Mouse (Mus musculus): Measurements from ENCODE around the gene Gal3st1. TPM values are rescaled to one million over a fixed set of nuclear protein-coding genes. Genes with fewer than 3 reads are reported as not detected.
"Not testable (repeated sequence)": the region's sequence is repeated elsewhere in the genome, so short reads cannot be mapped to it uniquely, and the experiment has no call there.

Gene Gal3st1
- total RNA-seq, 2 experiments from 2014 or later: 0.22 TPM; not detected in 1

DNA sequence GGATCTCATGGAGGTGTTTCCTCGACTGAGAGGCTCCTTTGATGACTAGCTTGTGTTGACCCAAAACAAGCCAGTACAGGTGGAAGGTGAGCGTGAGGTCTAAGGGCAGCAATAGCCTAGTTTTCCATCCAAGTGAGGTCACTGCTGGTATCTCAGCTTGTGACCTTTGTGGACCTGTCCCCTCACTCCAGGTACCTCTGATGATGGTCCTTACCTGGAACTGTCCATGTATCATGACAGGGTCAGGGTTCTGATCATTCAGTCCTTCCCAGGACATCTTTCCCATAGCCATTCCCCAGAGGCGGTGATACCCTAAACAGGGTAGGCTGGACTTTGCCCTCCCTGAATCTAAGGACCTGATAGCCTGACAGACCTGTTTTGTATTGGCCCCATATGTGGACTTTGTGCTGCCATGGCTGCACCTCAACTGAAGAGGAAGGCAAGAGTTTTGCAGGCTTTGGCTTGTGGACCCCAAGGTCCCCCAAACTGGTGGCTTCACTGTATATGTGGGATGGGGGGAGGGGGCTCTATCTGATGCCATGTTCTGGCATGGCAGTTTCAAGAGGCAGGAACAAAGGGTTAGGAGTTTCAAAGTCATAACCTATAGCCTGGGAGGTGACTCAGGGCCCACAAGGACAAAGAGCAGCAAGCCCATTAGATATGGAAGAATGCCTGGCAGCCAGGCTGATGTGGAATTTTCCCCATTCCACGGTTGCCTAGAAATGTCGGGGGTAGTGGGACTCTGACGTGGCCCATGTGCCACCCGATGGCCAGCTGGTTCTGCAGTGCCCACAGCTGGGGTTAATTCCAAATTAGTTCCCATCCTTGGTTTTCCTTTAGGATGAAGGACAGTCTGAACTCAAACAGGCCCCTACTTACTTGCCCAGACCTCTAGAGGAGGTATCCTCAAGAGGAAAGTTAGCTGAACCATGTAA is 894 bp upstream of the Gal3st1 start:
- ATAC-seq (ENCODE audit: poor library complexity, severe bottlenecking): no peak

- no peak for ATAC-seq (ENCODE audit: poor library complexity, severe bottlenecking)
These were observed 668 bp downstream of the Gal3st1 start for GRCm38 (mm10) chr11:3983863-3984745.

DNA sequence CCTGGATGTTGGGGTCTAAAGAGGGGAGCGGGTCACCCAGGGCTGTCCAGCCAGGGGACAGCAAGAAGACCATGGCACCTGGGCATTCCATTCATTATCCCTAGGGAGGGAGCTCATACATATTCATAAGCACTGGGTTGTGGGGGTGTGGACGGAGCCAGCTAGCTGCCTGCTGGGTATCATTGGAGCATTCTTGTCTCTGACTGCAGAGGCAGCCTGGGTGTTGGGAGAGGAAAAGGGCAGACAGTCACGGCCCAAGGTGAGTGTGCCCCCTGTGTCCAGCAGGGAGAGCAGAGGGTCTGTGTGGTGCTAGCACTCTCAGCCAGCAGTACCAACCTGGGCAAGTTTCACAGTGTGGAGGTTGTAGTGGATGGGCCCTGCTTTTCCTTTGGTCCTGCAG is 6.3 kb downstream of the Gal3st1 start:
- no peak for ATAC-seq (ENCODE audit: poor library complexity, severe bottlenecking)

DNA sequence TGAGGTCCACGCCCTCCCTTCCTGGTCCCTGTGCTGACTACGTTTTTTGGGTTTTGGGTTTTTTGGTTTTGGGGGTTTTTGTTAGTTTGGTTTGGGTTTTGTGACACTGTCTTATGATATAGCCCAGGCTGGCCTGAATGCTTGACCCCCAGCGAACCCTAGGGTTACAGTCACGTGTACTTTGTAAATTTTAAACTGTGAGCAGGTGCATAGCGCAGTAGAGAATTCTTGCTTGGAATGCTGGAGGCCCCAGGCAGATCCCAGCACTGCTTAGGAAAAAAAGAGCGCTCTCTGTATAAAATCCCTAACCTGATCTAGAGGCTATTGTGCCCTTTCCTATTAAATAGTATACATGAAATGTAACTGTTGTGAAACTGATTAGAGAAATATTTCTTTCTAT is 9.7 kb downstream of the Gal3st1 start:
- no peak for ATAC-seq (ENCODE audit: poor library complexity, severe bottlenecking)

DNA sequence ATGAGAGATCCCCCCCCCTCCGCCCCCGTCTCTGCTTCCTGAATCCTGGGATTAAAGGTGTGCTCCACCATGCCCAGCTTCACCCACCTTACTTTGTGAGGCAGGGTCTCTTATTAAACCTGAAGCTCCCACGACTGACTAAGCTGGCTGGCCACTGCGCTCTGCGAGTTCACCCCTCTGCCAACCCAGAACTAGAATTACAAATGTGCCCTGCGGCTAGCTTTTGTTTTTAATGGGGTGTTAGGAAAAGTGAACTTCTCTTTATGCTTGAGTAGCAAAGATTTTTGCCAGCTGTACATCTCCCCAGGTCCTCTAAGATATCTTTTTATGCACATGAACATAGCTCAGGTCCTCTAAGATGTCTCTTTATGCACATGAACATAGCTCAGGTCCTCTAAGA is 10.5 kb downstream of the Gal3st1 start:
- ATAC-seq (ENCODE audit: poor library complexity, severe bottlenecking): no peak

GRCm38 (mm10) chr11:3995511-3995910 is 12.1 kb downstream of the Gal3st1 start:
- no peak for ATAC-seq (ENCODE audit: poor library complexity, severe bottlenecking)

DNA sequence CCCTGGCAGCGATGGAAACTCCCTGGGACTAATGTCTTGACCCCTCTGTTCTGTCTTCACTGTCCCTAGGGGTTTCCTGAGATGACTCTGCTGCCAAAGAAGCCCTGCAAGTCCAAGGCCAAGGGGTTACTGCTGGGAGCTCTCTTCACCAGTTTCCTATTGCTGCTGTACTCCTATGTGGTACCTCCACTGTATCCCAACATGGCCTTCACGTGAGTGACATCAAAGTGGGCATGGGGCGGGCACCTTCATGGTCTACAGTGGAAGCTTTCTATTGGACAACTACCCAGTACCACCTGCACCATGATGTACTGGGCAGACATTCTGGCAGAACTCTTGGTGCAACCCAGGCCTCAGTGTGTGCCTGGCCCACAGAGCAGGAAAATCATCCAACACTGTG is 13.4 kb downstream of the Gal3st1 start:
- ATAC-seq (ENCODE audit: poor library complexity, severe bottlenecking): no peak

- ATAC-seq (ENCODE audit: poor library complexity, severe bottlenecking): peak; percentile 93
These were observed 14.7 kb downstream of the Gal3st1 start for GRCm38 (mm10) chr11:3997978-3998720.

DNA sequence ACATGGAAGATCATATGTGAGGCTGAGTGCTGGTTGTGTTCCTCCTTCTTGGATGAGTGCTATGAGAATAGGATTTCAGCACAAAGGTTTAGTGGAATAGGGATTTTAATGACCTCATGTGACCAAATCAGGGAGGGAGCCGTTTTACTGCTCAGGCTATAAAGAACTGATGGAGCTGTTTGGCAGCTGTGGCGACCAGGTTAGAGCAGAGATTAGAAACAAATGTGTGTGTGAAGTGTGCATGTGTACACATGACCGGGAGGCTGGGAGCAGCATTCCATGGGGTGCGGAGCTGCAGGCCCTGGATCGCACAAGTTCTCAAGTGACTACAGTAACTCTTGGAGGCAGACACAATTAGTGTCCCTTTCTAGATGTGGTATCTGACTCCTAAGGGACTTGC is 16.1 kb downstream of the Gal3st1 start:
- no peak for ATAC-seq (ENCODE audit: poor library complexity, severe bottlenecking)

GRCm38 (mm10) chr11:4001603-4002002 is 18.2 kb downstream of the Gal3st1 start:
- peak; percentile 77 for ATAC-seq (ENCODE audit: poor library complexity, severe bottlenecking)

DNA sequence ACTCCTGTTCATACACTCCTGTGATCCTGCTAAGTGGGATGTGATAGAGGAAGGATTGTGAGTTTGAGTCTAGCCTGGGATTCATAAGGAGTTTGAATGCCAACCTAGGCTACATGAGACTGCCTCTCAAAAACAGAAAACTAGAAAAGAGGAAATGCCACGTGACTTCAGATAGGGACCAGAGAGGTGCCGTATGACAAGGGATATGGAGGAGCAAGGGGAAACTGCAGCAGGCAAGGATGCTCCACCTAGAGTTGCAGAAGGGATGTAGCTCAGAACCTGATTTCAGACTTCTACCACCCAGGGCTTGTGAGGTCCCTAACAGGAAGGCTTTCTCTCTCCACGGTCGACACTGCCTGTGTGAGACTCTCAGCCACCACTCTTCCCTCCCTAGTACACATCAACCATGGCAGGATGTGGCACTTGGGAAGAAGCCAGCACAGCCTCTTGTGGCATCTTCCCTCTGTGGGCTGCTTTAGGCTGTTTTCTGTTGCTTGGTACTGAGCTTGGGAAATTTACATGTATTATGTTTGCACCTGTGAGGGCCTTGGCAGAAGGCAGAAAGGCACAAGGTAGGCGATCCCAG is 21.9 kb downstream of the Gal3st1 start:
- no peak for ATAC-seq (ENCODE audit: poor library complexity, severe bottlenecking)

DNA sequence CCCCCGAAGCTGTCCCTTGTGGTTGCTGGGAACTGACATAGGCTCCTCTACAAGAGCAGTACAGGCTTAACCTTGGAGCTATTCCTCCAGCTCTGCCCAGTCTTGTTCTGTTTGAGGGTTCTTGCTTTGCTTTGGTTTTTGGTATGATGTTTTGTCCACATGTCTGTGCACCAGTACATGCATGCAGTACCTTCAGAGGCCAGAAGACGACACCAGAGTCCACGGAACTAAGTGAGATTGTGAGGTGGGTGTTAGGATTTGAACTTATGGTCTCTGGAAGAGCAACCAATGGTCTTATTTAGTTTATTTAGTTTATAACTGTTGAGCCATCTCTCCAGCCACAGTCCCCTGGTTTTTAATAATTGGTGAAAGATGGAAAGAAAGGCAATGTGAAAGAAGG is 23.0 kb downstream of the Gal3st1 start:
- no peak for ATAC-seq (ENCODE audit: poor library complexity, severe bottlenecking)

GRCm38 (mm10) chr11:4012616-4013015 is 29.2 kb downstream of the Gal3st1 start:
- ATAC-seq (ENCODE audit: poor library complexity, severe bottlenecking): no peak

DNA sequence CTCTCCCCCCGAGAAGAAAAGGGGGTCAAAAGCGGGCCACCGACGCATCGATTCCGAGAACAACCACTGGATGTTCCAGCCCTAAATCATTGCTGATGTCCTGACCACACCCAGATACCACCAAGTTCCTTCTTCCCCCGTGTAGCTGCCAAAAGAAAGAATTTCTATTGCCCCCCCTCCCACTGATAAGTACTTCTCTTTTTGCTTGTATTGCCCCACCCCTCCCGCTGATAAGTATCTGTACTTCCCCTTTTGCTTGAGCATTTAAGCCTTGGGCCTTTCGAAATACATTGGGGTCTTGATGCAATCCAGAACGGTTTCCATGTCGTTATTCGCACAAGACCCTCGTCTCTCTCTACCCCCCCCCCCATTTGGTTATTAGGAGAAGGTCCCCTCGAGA is 32.4 kb downstream of the Gal3st1 start:
- ATAC-seq (ENCODE audit: poor library complexity, severe bottlenecking): not testable (repeated sequence)

- not testable (repeated sequence) for ATAC-seq (ENCODE audit: poor library complexity, severe bottlenecking)
These were observed 38.7 kb downstream of the Gal3st1 start for GRCm38 (mm10) chr11:4022111-4022510.

GRCm38 (mm10) chr11:4023321-4023720 is 39.9 kb downstream of the Gal3st1 start:
- ATAC-seq (ENCODE audit: poor library complexity, severe bottlenecking): no peak

- ATAC-seq (ENCODE audit: poor library complexity, severe bottlenecking): no peak
These were observed 43.6 kb downstream of the Gal3st1 start for GRCm38 (mm10) chr11:4027066-4027465.

DNA sequence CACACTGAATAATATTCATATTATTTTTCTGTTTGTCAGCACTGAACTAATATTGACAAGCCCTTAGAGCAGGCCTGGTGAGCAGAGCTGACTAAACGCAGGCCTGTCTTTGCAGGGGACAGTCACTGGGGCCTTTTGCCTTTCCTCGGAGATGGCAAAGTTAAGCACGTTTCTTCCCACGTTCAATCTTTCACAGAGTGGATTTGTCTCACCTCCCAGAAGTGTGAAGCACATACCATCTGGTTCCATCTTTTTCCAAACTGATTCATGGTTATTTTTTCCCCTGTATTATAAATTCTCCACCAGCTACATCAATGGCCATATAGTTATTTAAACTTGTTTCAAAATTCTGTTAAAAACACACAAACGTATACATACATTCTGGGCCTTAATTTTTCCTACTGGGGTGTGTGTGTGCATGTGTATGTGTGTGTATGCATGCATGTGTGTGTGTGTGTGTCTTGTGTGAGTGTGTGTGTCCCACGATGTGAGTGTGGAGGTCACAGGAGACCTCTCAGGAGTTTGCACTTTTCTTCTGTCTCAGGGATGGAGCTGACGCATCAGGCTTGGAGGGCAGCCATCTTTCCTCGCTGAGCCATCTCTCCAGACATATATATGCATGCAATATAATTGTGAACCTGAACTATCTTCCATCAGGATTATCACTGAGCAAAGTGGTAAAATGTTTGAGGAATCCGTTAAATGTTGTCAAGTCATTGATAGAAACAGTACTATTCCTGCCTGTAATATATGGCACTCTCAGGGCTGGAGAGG is 44.3 kb downstream of the Gal3st1 start:
- ATAC-seq (ENCODE audit: poor library complexity, severe bottlenecking): no peak

GRCm38 (mm10) chr11:4029343-4029742 is 45.9 kb downstream of the Gal3st1 start:
- no peak for ATAC-seq (ENCODE audit: poor library complexity, severe bottlenecking)
